Mouse (Mus musculus) spleen, postnatal 36 days (tissue): ENCODE measurements around the gene Pias4.
A peak's percentile ranks its signal among the peaks of the same experiment; 100 is the strongest.
"Not testable (repeated sequence)": the region's sequence is repeated elsewhere in the genome, so short reads cannot be mapped to it uniquely, and the experiment has no call there.

Source experiments
- DNase-seq, 2 experiments: peaks; one replicate each; pipeline ENCODE4 v3.0.0; 2022; ENCODE audit warnings: low spot score in 2 of 2, mixed read lengths in 1 of 2

The Pias4 gene

GRCm38 (mm10) chr10:81190912-81191321 is 23.2 kb upstream of the Pias4 start:
- DNase-seq, result no peak

- DNase-seq, result no peak
Measured at GRCm38 (mm10) chr10:81190236-81190911, 22.7 kb upstream of the Pias4 start.

- no peak for DNase-seq
Measured at GRCm38 (mm10) chr10:81189821-81190220, 22.1 kb upstream of the Pias4 start.

GRCm38 (mm10) chr10:81187161-81187560 is 19.4 kb upstream of the Pias4 start:
- no peak for DNase-seq

- DNase-seq, result no peak
Measured at GRCm38 (mm10) chr10:81184765-81185164, 17.0 kb upstream of the Pias4 start.

- DNase-seq, result no peak
Measured at GRCm38 (mm10) chr10:81183805-81184204, 16.1 kb upstream of the Pias4 start, which contains the start of gene 4930442H23Rik. Gene 4930442H23Rik, minus strand, starts transcription at chr10:81183849.

GRCm38 (mm10) chr10:81182336-81183333 is 14.9 kb upstream of the Pias4 start, which contains the start of gene Dapk3:
Gene Dapk3, plus strand, starts transcription at chr10:81183005.
- peak; percentile 96 to 97 for DNase-seq

GRCm38 (mm10) chr10:81181860-81182259 is 14.1 kb upstream of the Pias4 start:
- not testable (repeated sequence) for DNase-seq

- DNase-seq, result no peak
Measured at GRCm38 (mm10) chr10:81180946-81181345, 13.2 kb upstream of the Pias4 start.

- DNase-seq, result no peak
Measured at GRCm38 (mm10) chr10:81179451-81180342, 12.0 kb upstream of the Pias4 start.

- DNase-seq, result no peak
Measured at GRCm38 (mm10) chr10:81178927-81179326, 11.2 kb upstream of the Pias4 start.

- peak in 1 of 2 experiments; percentile 60 for DNase-seq
Measured at GRCm38 (mm10) chr10:81177958-81178712, 10.4 kb upstream of the Pias4 start.

- DNase-seq, result no peak
Measured at GRCm38 (mm10) chr10:81177491-81177925, 9.8 kb upstream of the Pias4 start.

GRCm38 (mm10) chr10:81176466-81177271 is 8.9 kb upstream of the Pias4 start, which contains the start of gene Eef2:
Gene Eef2, plus strand, starts transcription at chr10:81176631.
- peak; percentile 97 to 98 for DNase-seq

GRCm38 (mm10) chr10:81175936-81176465 is 8.3 kb upstream of the Pias4 start:
- no peak for DNase-seq

GRCm38 (mm10) chr10:81175345-81175701 is 7.6 kb upstream of the Pias4 start:
- DNase-seq, result not testable (repeated sequence)

GRCm38 (mm10) chr10:81174617-81175344 is 7.1 kb upstream of the Pias4 start:
- peak; percentile 85 to 89 for DNase-seq

GRCm38 (mm10) chr10:81173132-81173531 is 5.4 kb upstream of the Pias4 start:
- peak; percentile 76 to 84 for DNase-seq

- DNase-seq, result peak; percentile 56 to 71
Measured at GRCm38 (mm10) chr10:81169411-81169900, 1.7 kb upstream of the Pias4 start.
